Mouse (Mus musculus): ENCODE measurements around the gene Fbxl5.

Fbxl5 gene

GRCm38 (mm10) chr5:43827366-43827765 lies 5.9 kb upstream of the Fbxl5 start:
- in situ Hi-C loops (cut with MseI, MboI), result no loop called here

GRCm38 (mm10) chr5:43826883-43827282 lies 5.4 kb upstream of the Fbxl5 start:
- in situ Hi-C loops (cut with MseI, MboI), result no loop called here

DNA sequence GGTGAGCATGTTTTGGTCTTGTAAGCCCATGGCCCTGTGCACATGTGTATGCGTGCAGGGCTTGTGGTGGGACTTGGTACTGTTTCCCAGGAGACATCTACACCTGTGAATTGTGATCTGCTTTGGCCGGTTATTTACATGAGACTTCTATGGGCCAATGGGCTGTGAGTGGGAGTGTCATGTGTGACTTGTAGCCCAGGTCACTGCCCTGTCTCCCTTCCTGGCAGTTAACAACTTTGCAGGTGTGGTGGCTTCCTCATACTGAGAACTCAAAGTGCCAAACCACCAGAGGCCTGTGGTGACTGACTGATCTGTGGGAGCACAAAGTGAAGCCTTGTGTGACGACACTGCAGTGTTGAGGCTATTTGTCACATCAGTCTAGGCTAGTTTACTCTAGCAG lies 3.1 kb upstream of the Fbxl5 start:
- in situ Hi-C loops (cut with MseI, MboI), result no loop called here

- in situ Hi-C loops (cut with MseI, MboI), result no loop called here
Measured at GRCm38 (mm10) chr5:43822824-43823223, 1.4 kb upstream of the Fbxl5 start.

DNA sequence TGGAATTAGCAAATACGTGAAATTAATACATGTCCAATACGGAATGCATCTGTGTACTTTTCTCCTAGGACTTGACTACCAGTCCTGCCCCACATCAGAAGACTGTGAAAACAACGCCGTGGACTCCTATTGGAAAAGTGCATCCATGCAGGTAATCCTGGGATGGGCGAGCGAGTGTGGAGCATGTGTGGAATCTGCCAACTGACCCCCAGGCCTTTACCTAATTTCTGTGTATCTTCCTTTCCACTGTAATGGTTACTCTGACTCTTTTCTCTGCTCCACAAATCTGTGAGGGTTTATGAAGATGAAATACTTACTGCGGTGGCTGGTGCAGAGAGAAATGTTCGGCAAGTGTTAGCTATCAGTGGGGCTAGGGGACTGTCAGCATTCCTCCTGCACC lies 761 bp upstream of the Fbxl5 start:
- in situ Hi-C loops (cut with MseI, MboI), result no loop called here

GRCm38 (mm10) chr5:43820785-43821184 lies 653 bp downstream of the Fbxl5 start:
- in situ Hi-C loops (cut with MseI, MboI), result no loop called here

GRCm38 (mm10) chr5:43818695-43819094 lies 2.7 kb downstream of the Fbxl5 start, which contains the start of gene Bst1:
Gene Bst1 (plus strand): TSS chr5:43818885.
- in situ Hi-C loops (cut with MseI, MboI), result no loop called here

DNA sequence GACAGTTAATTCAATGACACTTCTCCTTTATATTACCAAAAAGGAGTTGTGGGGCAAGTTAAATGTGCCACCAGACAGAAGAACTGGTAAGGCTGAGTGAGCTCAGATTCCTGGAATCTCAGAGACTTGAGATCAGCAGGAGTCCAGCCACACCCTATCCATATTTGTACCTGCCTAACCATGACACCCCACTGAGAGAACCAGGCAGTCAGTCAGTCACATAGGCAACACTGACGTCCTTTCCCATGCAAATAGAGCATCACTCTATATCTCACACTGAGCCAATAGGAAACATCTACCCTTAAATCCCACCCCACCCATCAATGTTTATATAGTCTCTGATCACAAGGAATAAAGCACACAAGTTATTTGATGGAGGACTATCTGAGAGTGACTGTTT lies 5.7 kb downstream of the Fbxl5 start:
- in situ Hi-C loops (cut with MseI, MboI), result no loop called here

DNA sequence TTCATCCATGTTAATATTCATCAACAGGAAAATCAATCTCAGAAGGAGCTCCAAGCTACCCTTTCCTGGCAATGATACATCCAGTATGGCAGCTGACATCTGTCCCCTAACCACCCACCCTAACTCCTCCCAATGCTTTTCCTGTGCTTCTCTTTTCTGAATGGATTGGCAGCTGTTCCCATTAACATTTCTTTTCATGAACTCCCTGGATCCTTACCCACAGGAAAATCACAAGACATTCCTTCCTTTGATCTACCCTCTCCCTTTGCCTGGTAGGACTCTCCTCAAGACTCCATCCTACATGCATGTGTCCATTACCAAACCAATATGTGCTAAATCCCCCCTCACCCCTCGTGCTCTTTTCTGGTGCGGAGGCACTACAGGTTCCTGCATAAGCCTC lies 6.9 kb downstream of the Fbxl5 start:
- in situ Hi-C loops (cut with MseI, MboI), result no loop called here

- in situ Hi-C loops (cut with MseI, MboI), result no loop called here
Measured at GRCm38 (mm10) chr5:43810427-43811062, 10.9 kb downstream of the Fbxl5 start.

GRCm38 (mm10) chr5:43807744-43808696 lies 13.4 kb downstream of the Fbxl5 start:
- in situ Hi-C loops (cut with MseI, MboI), result no loop called here

DNA sequence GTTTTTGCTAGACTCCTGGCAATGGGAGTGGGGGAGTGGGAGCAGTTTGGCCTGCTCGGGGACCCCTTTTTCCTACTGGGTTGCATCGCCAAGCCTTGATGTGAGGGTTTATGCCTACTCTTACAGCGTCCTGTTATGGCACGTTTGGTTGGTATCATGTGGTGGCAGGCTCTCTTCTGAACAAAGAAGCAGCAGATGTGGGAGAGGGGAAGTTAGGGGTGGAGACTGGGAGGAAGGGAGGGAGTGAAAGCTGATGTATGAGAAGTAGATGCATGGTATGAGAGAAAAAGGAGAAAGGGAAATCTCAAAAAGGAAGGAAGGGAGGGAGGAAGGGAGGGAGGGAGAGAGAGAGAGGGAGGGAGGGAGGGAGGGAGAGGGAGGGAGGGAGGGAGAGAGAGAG lies 14.5 kb downstream of the Fbxl5 start:
- in situ Hi-C loops (cut with MseI, MboI), result no loop called here

DNA sequence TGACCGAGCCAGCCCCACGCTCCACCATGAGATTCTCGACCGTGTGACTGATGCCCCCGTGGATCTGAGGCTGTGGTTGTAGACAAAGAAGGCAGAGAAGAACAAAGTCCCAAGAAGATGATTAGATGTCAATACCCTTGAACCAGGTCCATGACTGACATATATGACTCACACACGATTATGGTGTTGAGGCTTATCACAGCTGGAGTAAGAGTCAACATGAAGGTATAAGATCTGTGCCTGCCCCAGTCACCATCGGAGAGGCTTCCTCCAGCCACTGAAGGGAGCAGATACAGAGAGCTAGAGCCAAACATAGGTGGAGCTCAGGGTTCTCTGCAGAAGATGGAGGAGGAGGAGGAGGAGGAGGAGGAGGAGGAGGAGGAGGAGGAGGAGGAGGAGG lies 15.1 kb downstream of the Fbxl5 start:
- in situ Hi-C loops (cut with MseI, MboI), result no loop called here

- in situ Hi-C loops (cut with MseI, MboI), result no loop called here
Measured at GRCm38 (mm10) chr5:43805401-43805800, 16.0 kb downstream of the Fbxl5 start.

- in situ Hi-C loops (cut with MseI, MboI), result no loop called here
Measured at GRCm38 (mm10) chr5:43801798-43802197, 19.6 kb downstream of the Fbxl5 start.

DNA sequence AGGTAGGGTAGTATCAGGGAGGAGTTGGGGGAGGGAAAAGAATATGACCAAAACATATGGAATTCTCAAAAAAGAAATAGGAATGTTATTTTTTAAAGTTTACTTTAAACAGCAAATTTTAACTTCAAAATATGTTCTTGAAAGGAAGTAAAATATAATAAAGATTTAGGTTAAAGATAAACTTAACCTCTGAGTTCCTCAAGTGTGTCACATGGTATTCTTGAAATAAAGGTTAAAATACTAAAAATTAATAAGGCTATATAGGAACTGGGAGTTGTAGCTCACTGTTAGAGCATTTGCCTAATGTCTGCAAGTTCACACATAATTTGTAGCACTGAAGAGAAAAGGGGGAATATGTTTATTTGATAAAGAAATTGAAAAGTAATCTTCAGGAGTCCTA lies 20.2 kb downstream of the Fbxl5 start:
- in situ Hi-C loops (cut with MseI, MboI), result no loop called here

GRCm38 (mm10) chr5:43800700-43801099 lies 20.7 kb downstream of the Fbxl5 start:
- in situ Hi-C loops (cut with MseI, MboI), result no loop called here

GRCm38 (mm10) chr5:43799530-43799929 lies 21.9 kb downstream of the Fbxl5 start:
- in situ Hi-C loops (cut with MseI, MboI), result no loop called here

GRCm38 (mm10) chr5:43792354-43792753 lies 29.1 kb downstream of the Fbxl5 start:
- in situ Hi-C loops (cut with MseI, MboI), result no loop called here

- in situ Hi-C loops (cut with MseI, MboI), result no loop called here
Measured at GRCm38 (mm10) chr5:43787976-43788752, 33.3 kb downstream of the Fbxl5 start.

DNA sequence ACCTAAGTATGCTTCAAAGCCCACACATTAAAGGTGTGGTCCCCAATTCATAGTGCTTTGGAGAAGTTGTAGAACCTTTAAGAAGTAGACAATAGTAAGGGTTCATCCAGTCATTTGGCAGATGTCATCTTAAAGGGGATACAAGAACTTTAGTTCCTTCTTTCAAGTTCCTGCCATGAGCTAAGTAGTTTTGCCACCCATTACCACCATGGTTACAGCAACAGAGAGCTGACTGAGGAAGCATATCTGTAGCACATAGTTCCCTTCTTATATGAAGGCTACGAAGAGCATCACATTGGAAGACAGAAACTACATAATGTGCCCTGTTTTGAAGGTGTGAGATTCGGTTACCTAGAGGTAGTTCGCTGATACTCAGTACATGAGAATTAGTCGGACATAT lies 34.8 kb downstream of the Fbxl5 start:
- in situ Hi-C loops (cut with MseI, MboI), result no loop called here

DNA sequence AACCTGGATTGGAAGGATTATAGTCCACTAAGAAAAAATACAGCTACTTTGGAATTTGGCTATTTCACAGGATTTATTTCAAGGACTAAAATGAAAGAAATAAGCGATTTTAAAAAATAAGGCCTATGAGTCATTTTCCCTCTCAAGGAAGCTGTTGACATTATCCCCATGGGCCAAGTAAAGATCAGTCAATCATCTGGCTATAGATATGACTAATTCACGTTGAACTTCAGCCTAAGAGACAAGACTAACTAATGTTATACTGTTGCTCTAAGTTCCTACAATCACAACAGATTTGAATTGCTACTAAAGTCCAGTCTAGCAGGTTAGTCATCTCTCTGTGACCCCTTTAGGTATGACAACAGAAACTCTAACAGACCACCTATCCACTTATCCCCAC lies 37.4 kb downstream of the Fbxl5 start:
- in situ Hi-C loops (cut with MseI, MboI), result no loop called here
